19 mouse cellular contexts compared by ENCODE assay signal in the genomic region with DNA sequence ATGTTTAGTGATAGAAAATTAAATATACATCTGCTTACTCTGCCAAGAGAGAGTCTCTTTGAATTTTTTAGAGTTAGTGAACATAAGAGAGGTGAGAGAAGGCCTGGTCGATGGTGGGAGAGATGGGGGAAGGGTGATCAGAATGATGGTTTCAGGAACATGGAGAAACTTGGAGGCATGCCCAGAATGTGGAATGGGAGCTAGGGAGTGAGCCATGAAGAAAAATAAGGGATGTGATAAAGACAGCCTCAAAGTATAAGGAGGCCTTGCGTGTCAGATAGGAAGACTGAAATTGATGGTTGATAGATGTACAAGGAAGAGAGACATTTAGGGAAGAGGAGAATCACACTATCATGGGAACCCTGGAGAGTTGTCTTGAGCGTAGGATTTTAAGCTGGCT.
DNase-seq lines count a peak whose midpoint lies in the region; ATAC-seq and TF ChIP-seq lines count a peak whose summit lies in the region.
"Had no signal": no experiment of that assay in that cellular context is flagged by ENCODE, and none has a peak within 500 bp of the region (broad histone marks: within the 10 kb centered on the region; RNA-seq: fewer than 3 reads in every experiment).

No protein-coding gene starts in this region.

- no peaks in the 10 kb centered on the region for H3K36me3 ChIP-seq in kidney, postnatal 0 days (ENCODE audit: insufficient read depth, low read length)
- H3K36me3 ChIP-seq in kidney, embryonic 16.5 days (ENCODE audit: insufficient read depth, low read length) = no peaks in the 10 kb centered on the region
- no peaks in the 10 kb centered on the region for H3K36me3 ChIP-seq in limb, embryonic 10.5 days
- H3K36me3 ChIP-seq: G1E; liver, embryonic 13.5 days; neural tube, embryonic 12.5 days had no signal

- H3K9me3 ChIP-seq in kidney, postnatal 0 days (replicated peaks; ENCODE audit: low read length) = no peaks in the 10 kb centered on the region
- no peaks in the 10 kb centered on the region for H3K9me3 ChIP-seq in kidney, embryonic 16.5 days (ENCODE audit: low read length)
- no peaks in the 10 kb centered on the region for H3K9me3 ChIP-seq in limb, embryonic 10.5 days (replicated peaks)
- H3K9me3 ChIP-seq: G1E; liver, embryonic 13.5 days; megakaryocyte, embryonic 14.5 days; neural tube, embryonic 12.5 days had no signal

- no peak for ATAC-seq in kidney, postnatal 0 days (replicated peaks; ENCODE audit: low FRiP score, low read depth)
- no peak for ATAC-seq in kidney, embryonic 16.5 days (ENCODE audit: low FRiP score, low TSS enrichment)
- ATAC-seq: forebrain, embryonic 16.5 days had no signal

- H3K27me3 ChIP-seq in kidney, postnatal 0 days (ENCODE audit: insufficient read depth, low read length) = no peaks in the 10 kb centered on the region
- H3K27me3 ChIP-seq in kidney, embryonic 16.5 days (ENCODE audit: insufficient read depth, low read length) = no peaks in the 10 kb centered on the region
- no peaks in the 10 kb centered on the region for H3K27me3 ChIP-seq in limb, embryonic 10.5 days (ENCODE audit: low read depth, poor library complexity, severe bottlenecking)
- H3K27me3 ChIP-seq: liver, embryonic 13.5 days; megakaryocyte, embryonic 14.5 days; neural tube, embryonic 12.5 days had no signal

- no peaks in the 10 kb centered on the region for H3K4me1 ChIP-seq in kidney, postnatal 0 days (replicated peaks; ENCODE audit: insufficient read depth, low read length)
- no peaks in the 10 kb centered on the region for H3K4me1 ChIP-seq in kidney, embryonic 16.5 days (ENCODE audit: insufficient read depth, low read length)
- H3K4me1 ChIP-seq in limb, embryonic 10.5 days = no peaks in the 10 kb centered on the region
- H3K4me1 ChIP-seq: liver, embryonic 13.5 days; megakaryocyte, embryonic 14.5 days; neural tube, embryonic 12.5 days had no signal

- no peak for TF ChIP-seq CTCF in kidney, postnatal 0 days (IDR thresholded peaks at IDR 0.05; ENCODE audit: low read depth)

- H3K4me2 ChIP-seq in kidney, postnatal 0 days (ENCODE audit: low read length) = no peak overlapping the region
- no peak overlapping the region for H3K4me2 ChIP-seq in kidney, embryonic 16.5 days (replicated peaks; ENCODE audit: low read depth, low read length)
- H3K4me2 ChIP-seq: liver, embryonic 13.5 days; neural tube, embryonic 12.5 days had no signal

- no peak overlapping the region for H3K27ac ChIP-seq in kidney, postnatal 0 days
- no peak overlapping the region for H3K27ac ChIP-seq in kidney, embryonic 16.5 days (ENCODE audit: low read length)
- no peak overlapping the region for H3K27ac ChIP-seq in limb, embryonic 10.5 days
- H3K27ac ChIP-seq: liver, embryonic 13.5 days; neural tube, embryonic 12.5 days had no signal

- intact Hi-C loops in gastrocnemius, postnatal 14 days (cut with DNase I; ENCODE audit: low total_unique reads) = no loop called here

- H3K9ac ChIP-seq in kidney, postnatal 0 days (ENCODE audit: low read depth, low read length) = no peak overlapping the region
- H3K9ac ChIP-seq in kidney, embryonic 16.5 days (replicated peaks; ENCODE audit: low read length) = no peak overlapping the region
- H3K9ac ChIP-seq: liver, embryonic 13.5 days; neural tube, embryonic 12.5 days had no signal

- 57% methylated on average over 3 of the region's 3 CpGs for WGBS in kidney, postnatal 0 days
- 54% methylated on average over 3 of the region's 3 CpGs for WGBS in kidney, embryonic 16.5 days
- 86% methylated on average over 3 of the region's 3 CpGs for WGBS in limb, embryonic 10.5 days

- H3K4me3 ChIP-seq in kidney, postnatal 0 days (replicated peaks; ENCODE audit: low read depth, low read length) = no peak overlapping the region
- H3K4me3 ChIP-seq in kidney, embryonic 16.5 days (ENCODE audit: low read length) = no peak overlapping the region
- H3K4me3 ChIP-seq in limb, embryonic 10.5 days = no peak overlapping the region
- H3K4me3 ChIP-seq: erythroblast, embryonic 14.5 days; liver, embryonic 13.5 days; megakaryocyte, embryonic 14.5 days; neural tube, embryonic 12.5 days had no signal

- peak; percentile 6 for DNase-seq in gastrocnemius, postnatal 10 days
- no peak for DNase-seq in gastrocnemius, postnatal 14 days
- DNase-seq in kidney, postnatal 0 days (ENCODE audit: low spot score) = peak; percentile 54
- peak; percentile 36 for DNase-seq in lung, postnatal 10 days
- DNase-seq in lung, adult 18-20 months = no peak
- DNase-seq in limb, embryonic 10.5 days (ENCODE audit: low spot score) = no peak
- DNase-seq: adrenal gland, adult 2 months; cerebellum, adult 2 months; embryo, embryonic 11 days; layer of hippocampus, postnatal 36 days; liver, embryonic 13.5 days; right cerebral cortex, postnatal 25 days; thymus, postnatal 4 days had no signal

Comparison
In these comparisons a context has a peak if more than half of its experiments do, and no peak if none do; other contexts are left out.
1. DNase-seq: peak in gastrocnemius, postnatal 10 days (single experiment), kidney, postnatal 0 days (single experiment) and lung, postnatal 10 days (single experiment); none in gastrocnemius, postnatal 14 days (single experiment), lung, adult 18-20 months (0 of 2) and limb, embryonic 10.5 days (single experiment).